Mouse (Mus musculus): ENCODE measurements around the gene Gm11034. TPM values are rescaled to one million over a fixed set of nuclear protein-coding genes. Genes with fewer than 3 reads are reported as not detected.

The Gm11034 gene
- not detected in 2 replicates for polyA plus RNA-seq (2015; fragmentation: Nextera tagmentation; extraction: Ambion mirVana)

GRCm38 (mm10) chr8:72213536-72213935, at the start of gene Gm11034:
TSS of gene Gm11034 (minus strand) at chr8:72213636.
- no peak for DNase-seq
- Histone ChIP-seq H3K36me3 (no peaks in the 10 kb centered on the region), H3K27ac (no peak within 1 kb of the TSS), H3K4me3 (replicated peaks) (no peak within 1 kb of the TSS), H3K27me3 (no peaks in the 10 kb centered on the region; the same call in 1 of the 2 replicates), H3K4me2 (no peak within 1 kb of the TSS), H3K4me1 (replicated peaks) (0 out of 2 replicates have a peak, but pooled peaks cover 3% of the 10 kb centered on the region), H3K9ac (no peak within 1 kb of the TSS), H3K9me3 (replicated peaks) (no peaks in the 10 kb centered on the region)
- ATAC-seq (ENCODE audit: low read depth) = no peak
- WGBS (ENCODE audit: insufficient replicate concordance) = 82% methylated on average over 3 of the region's 4 CpGs

GRCm38 (mm10) chr8:72262756-72263155, 49.3 kb upstream of the Gm11034 start:
- no peaks in the 10 kb centered on the region for H3K9me3 ChIP-seq (replicated peaks)
- H3K9ac ChIP-seq = no peak overlapping the region
- peaks cover 2% of the 10 kb centered on the region; the same call in 1 of the 2 replicates for H3K4me1 ChIP-seq (replicated peaks)
- H3K27me3 ChIP-seq = no peaks in the 10 kb centered on the region
- H3K36me3 ChIP-seq = no peaks in the 10 kb centered on the region
- no peak overlapping the region for H3K27ac ChIP-seq
- no peak overlapping the region for H3K4me2 ChIP-seq
- ATAC-seq (ENCODE audit: low read depth) (no peak), DNase-seq (no peak)
- WGBS (ENCODE audit: insufficient replicate concordance) = 71% methylated on average over 2 of the region's 2 CpGs
- H3K4me3 ChIP-seq (replicated peaks) = no peak overlapping the region

- 58% methylated on average over 5 of the region's 5 CpGs for WGBS (ENCODE audit: insufficient replicate concordance)
- peaks cover 2% of the 10 kb centered on the region; the same call in 1 of the 2 replicates for H3K4me1 ChIP-seq (replicated peaks)
- H3K9ac ChIP-seq = no peak overlapping the region
- H3K9me3 ChIP-seq (replicated peaks) = no peaks in the 10 kb centered on the region
- H3K27ac ChIP-seq = no peak overlapping the region
- H3K4me3 ChIP-seq (replicated peaks) = no peak overlapping the region
- H3K4me2 ChIP-seq = no peak overlapping the region
- no peaks in the 10 kb centered on the region for H3K27me3 ChIP-seq
- peaks cover under 1% of the 10 kb centered on the region for H3K36me3 ChIP-seq
- DNase-seq = no peak
- no peak for ATAC-seq (ENCODE audit: low read depth)
Observed at GRCm38 (mm10) chr8:72261872-72262271, 48.4 kb upstream of the Gm11034 start.

GRCm38 (mm10) chr8:72261431-72261830, 48.0 kb upstream of the Gm11034 start:
- no peaks in the 10 kb centered on the region for H3K9me3 ChIP-seq (replicated peaks)
- H3K27ac ChIP-seq = no peak overlapping the region
- no peak for DNase-seq
- H3K36me3 ChIP-seq = peaks cover 4% of the 10 kb centered on the region
- no peak overlapping the region for H3K4me2 ChIP-seq
- no peak for ATAC-seq (ENCODE audit: low read depth)
- no peak overlapping the region for H3K9ac ChIP-seq
- H3K27me3 ChIP-seq = no peaks in the 10 kb centered on the region
- H3K4me3 ChIP-seq (replicated peaks) = no peak overlapping the region
- peaks cover 2% of the 10 kb centered on the region; the same call in 1 of the 2 replicates for H3K4me1 ChIP-seq (replicated peaks)

- 28% methylated on average over 2 of the region's 2 CpGs for WGBS (ENCODE audit: insufficient replicate concordance)
Observed at GRCm38 (mm10) chr8:72261019-72261418, 47.6 kb upstream of the Gm11034 start.

GRCm38 (mm10) chr8:72260585-72260984, 47.1 kb upstream of the Gm11034 start:
- DNase-seq = no peak
- Histone ChIP-seq H3K4me2 (no peak overlapping the region), H3K27me3 (no peaks in the 10 kb centered on the region), H3K27ac (no peak overlapping the region), H3K4me3 (replicated peaks) (no peak overlapping the region), H3K9me3 (replicated peaks) (no peaks in the 10 kb centered on the region), H3K4me1 (replicated peaks) (peaks cover 2% of the 10 kb centered on the region; the same call in 1 of the 2 replicates), H3K9ac (no peak overlapping the region), H3K36me3 (peaks cover 9% of the 10 kb centered on the region)
- no peak for ATAC-seq (ENCODE audit: low read depth)
- WGBS (ENCODE audit: insufficient replicate concordance) = 56% methylated on average over 4 of the region's 4 CpGs

More at GRCm38 (mm10) chr8:72261019-72261418, 47.6 kb upstream of the Gm11034 start:
- Histone ChIP-seq H3K4me1 (replicated peaks) (peaks cover 2% of the 10 kb centered on the region; the same call in 1 of the 2 replicates), H3K27ac (no peak overlapping the region), H3K9ac (no peak overlapping the region), H3K4me2 (no peak overlapping the region), H3K36me3 (peaks cover 5% of the 10 kb centered on the region), H3K27me3 (no peaks in the 10 kb centered on the region), H3K9me3 (replicated peaks) (no peaks in the 10 kb centered on the region), H3K4me3 (replicated peaks) (no peak overlapping the region)
- DNase-seq (peak; percentile 32), ATAC-seq (ENCODE audit: low read depth) (peak; percentile 29)

- H3K4me1 ChIP-seq (replicated peaks) = peaks cover 2% of the 10 kb centered on the region; the same call in 1 of the 2 replicates
- H3K27ac ChIP-seq = no peak overlapping the region
- H3K4me3 ChIP-seq (replicated peaks) = no peak overlapping the region
- 47% methylated on average over 2 of the region's 2 CpGs for WGBS (ENCODE audit: insufficient replicate concordance)
- H3K27me3 ChIP-seq = no peaks in the 10 kb centered on the region
- DNase-seq (no peak), ATAC-seq (ENCODE audit: low read depth) (no peak)
- no peak overlapping the region for H3K4me2 ChIP-seq
- H3K36me3 ChIP-seq = peaks cover 17% of the 10 kb centered on the region
- H3K9ac ChIP-seq = no peak overlapping the region
- no peaks in the 10 kb centered on the region for H3K9me3 ChIP-seq (replicated peaks)
Observed at GRCm38 (mm10) chr8:72259862-72260261, 46.4 kb upstream of the Gm11034 start.

GRCm38 (mm10) chr8:72257902-72258238, 44.4 kb upstream of the Gm11034 start:
- no peaks in the 10 kb centered on the region for H3K9me3 ChIP-seq (replicated peaks)
- H3K9ac ChIP-seq = no peak overlapping the region
- 81% methylated on average over 1 of the region's 1 CpGs for WGBS (ENCODE audit: insufficient replicate concordance)
- H3K36me3 ChIP-seq = peaks cover 25% of the 10 kb centered on the region
- no peak overlapping the region for H3K4me2 ChIP-seq
- ATAC-seq (ENCODE audit: low read depth) (no peak), DNase-seq (no peak)
- no peak overlapping the region for H3K4me3 ChIP-seq (replicated peaks)
- H3K4me1 ChIP-seq (replicated peaks) = peaks cover 2% of the 10 kb centered on the region; the same call in 1 of the 2 replicates
- no peak overlapping the region for H3K27ac ChIP-seq
- no peaks in the 10 kb centered on the region for H3K27me3 ChIP-seq

- H3K4me3 ChIP-seq (replicated peaks) = no peak overlapping the region
- no peak overlapping the region for H3K4me2 ChIP-seq
- H3K36me3 ChIP-seq = peaks cover 30% of the 10 kb centered on the region
- peak; percentile 27; the same call in 1 of the 2 replicates for ATAC-seq (ENCODE audit: low read depth)
- no peak for DNase-seq
- H3K9me3 ChIP-seq (replicated peaks) = no peaks in the 10 kb centered on the region
- H3K27me3 ChIP-seq = no peaks in the 10 kb centered on the region
- H3K27ac ChIP-seq = no peak overlapping the region
- H3K9ac ChIP-seq = no peak overlapping the region
- peaks cover 2% of the 10 kb centered on the region; the same call in 1 of the 2 replicates for H3K4me1 ChIP-seq (replicated peaks)
- WGBS (ENCODE audit: insufficient replicate concordance) = 47% methylated on average over 7 of the region's 7 CpGs
Observed at GRCm38 (mm10) chr8:72257171-72257901, 43.9 kb upstream of the Gm11034 start.

- Histone ChIP-seq H3K4me2 (no peak overlapping the region), H3K27ac (no peak overlapping the region; the same call in 1 of the 2 replicates)
Observed at GRCm38 (mm10) chr8:72244610-72245009, 31.2 kb upstream of the Gm11034 start.

GRCm38 (mm10) chr8:72242226-72242625, 28.8 kb upstream of the Gm11034 start:
- Histone ChIP-seq H3K9me3 (replicated peaks) (no peaks in the 10 kb centered on the region), H3K27ac (no peak overlapping the region), H3K27me3 (no peaks in the 10 kb centered on the region), H3K9ac (no peak overlapping the region), H3K4me2 (no peak overlapping the region), H3K36me3 (peaks cover 32% of the 10 kb centered on the region), H3K4me1 (replicated peaks) (peaks cover 49% of the 10 kb centered on the region), H3K4me3 (replicated peaks) (no peak overlapping the region)
- 72% methylated on average over 1 of the region's 1 CpGs for WGBS (ENCODE audit: insufficient replicate concordance)
- ATAC-seq (ENCODE audit: low read depth) (no peak), DNase-seq (no peak)

More at GRCm38 (mm10) chr8:72244610-72245009, 31.2 kb upstream of the Gm11034 start:
- no peak for ATAC-seq (ENCODE audit: low read depth)
- peaks cover 42% of the 10 kb centered on the region for H3K4me1 ChIP-seq (replicated peaks)
- H3K27me3 ChIP-seq = no peaks in the 10 kb centered on the region
- DNase-seq = no peak
- 14% methylated on average over 2 of the region's 2 CpGs for WGBS (ENCODE audit: insufficient replicate concordance)
- H3K36me3 ChIP-seq = peaks cover 48% of the 10 kb centered on the region
- H3K9ac ChIP-seq = no peak overlapping the region
- H3K4me3 ChIP-seq (replicated peaks) = no peak overlapping the region
- no peaks in the 10 kb centered on the region for H3K9me3 ChIP-seq (replicated peaks)

GRCm38 (mm10) chr8:72240951-72241350, 27.5 kb upstream of the Gm11034 start:
- no peaks in the 10 kb centered on the region for H3K9me3 ChIP-seq (replicated peaks)
- H3K4me3 ChIP-seq (replicated peaks) = peak overlapping the region; percentile 78
- peak overlapping the region; percentile 79 for H3K9ac ChIP-seq
- peak overlapping the region; percentile 96 for H3K27ac ChIP-seq
- no peak for DNase-seq
- H3K4me2 ChIP-seq = peak overlapping the region; percentile 89
- no peak for ATAC-seq (ENCODE audit: low read depth)
- WGBS (ENCODE audit: insufficient replicate concordance) = 53% methylated on average over 7 of the region's 7 CpGs
- peaks cover 49% of the 10 kb centered on the region for H3K4me1 ChIP-seq (replicated peaks)
- H3K27me3 ChIP-seq = no peaks in the 10 kb centered on the region
- peaks cover 21% of the 10 kb centered on the region for H3K36me3 ChIP-seq
